In the genomic region with DNA sequence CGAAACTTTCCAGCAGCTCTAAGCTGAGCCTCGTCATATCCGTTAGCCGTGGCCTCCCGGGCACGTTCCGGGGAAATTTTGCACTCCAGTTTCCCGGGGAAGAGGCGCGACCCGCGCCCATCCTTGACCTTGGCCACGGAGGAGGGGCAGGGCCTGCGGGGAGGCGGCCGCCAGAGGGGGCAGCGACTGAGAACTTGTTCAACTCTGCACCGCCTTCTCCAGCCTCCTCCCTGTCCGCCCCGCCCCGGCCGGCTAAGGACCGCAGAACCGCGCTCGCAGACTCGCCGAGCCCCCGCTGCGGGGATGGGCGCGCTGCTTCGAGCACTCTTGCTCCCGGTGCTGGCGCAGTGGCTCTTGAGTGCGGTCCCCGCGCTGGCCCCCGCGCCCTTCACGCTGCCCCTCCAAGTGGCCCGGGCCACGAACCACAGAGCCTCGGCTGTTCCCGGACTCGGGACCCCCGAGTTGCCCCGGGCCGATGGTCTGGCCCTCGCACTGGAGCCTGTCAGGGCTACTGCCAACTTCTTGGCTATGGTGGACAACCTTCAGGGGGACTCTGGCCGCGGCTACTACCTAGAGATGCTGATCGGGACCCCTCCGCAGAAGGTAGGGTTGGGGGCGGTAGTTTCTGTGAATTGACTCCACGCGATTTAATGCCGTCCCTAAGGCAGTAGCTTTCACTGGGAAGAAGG, we compare ENCODE assay signal across 8 mouse cellular contexts. TPM values are rescaled to one million over a fixed set of nuclear protein-coding genes. Genes with fewer than 3 reads are reported as not detected.
DNase-seq lines count a peak whose midpoint lies in the region; ATAC-seq and TF ChIP-seq lines count a peak whose summit lies in the region.

A gene (plus strand): TSS at position 244 of the 689 bp plus-strand sequence.

- H3K9ac ChIP-seq in ES-Bruce4 (ENCODE audit: low read depth, poor library complexity, severe bottlenecking): peak within 1 kb of the TSS; percentile 23; the same call in 1 of the 2 replicates
- peak within 1 kb of the TSS; percentile 47 for H3K9ac ChIP-seq in lung, embryonic 15.5 days

- no peaks in the 10 kb centered on the region for H3K4me1 ChIP-seq in ES-Bruce4 (ENCODE audit: control insufficient read depth, insufficient read depth, low read length)
- no peaks in the 10 kb centered on the region for H3K4me1 ChIP-seq in bone marrow macrophage, adult 2 months (ENCODE audit: control insufficient read depth, insufficient read depth, low read length)
- peaks cover 14% of the 10 kb centered on the region for H3K4me1 ChIP-seq in lung, embryonic 15.5 days

- ATAC-seq in lung, embryonic 15.5 days (ENCODE audit: borderline replicate concordance, extremely low read depth, low FRiP score, low TSS enrichment): peak; percentile 86

- peak; percentile 46 for DNase-seq in forelimb bud, embryonic 11.5 days (ENCODE audit: low read depth, low spot score)
- DNase-seq in heart, postnatal 25 days (ENCODE audit: low spot score): peak; percentile 75
- DNase-seq in kidney, postnatal 36 days: peak; percentile 87 to 92
- peak; percentile 51 for DNase-seq in ovary, postnatal 10 days (ENCODE audit: low spot score)
- peak; percentile 68 to 82 for DNase-seq in urinary bladder, adult 18-20 months (ENCODE audit: low spot score in 2 of 2)

- peak within 1 kb of the TSS; percentile 100 for H3K4me2 ChIP-seq in lung, embryonic 15.5 days

- peak; percentile 26 for TF ChIP-seq CTCF in ES-Bruce4 (IDR thresholded peaks at IDR 0.05; ENCODE audit: low read depth, low read length)
- no peak for TF ChIP-seq CTCF in bone marrow macrophage, adult 2 months (IDR thresholded peaks at IDR 0.05; ENCODE audit: low read depth, low read length)

- no peaks in the 10 kb centered on the region for H3K9me3 ChIP-seq in ES-Bruce4 (replicated peaks; ENCODE audit: control insufficient read depth, insufficient read depth, low read length, poor library complexity, severe bottlenecking)
- H3K9me3 ChIP-seq in lung, embryonic 15.5 days: no peaks in the 10 kb centered on the region

- no peak for TF ChIP-seq POLR2A in ES-Bruce4 (IDR thresholded peaks at IDR 0.05; ENCODE audit: insufficient read depth, low read length)
- TF ChIP-seq POLR2A in bone marrow macrophage, adult 2 months (IDR thresholded peaks at IDR 0.05; ENCODE audit: borderline replicate concordance, low read depth, low read length): no peak

- no peaks in the 10 kb centered on the region for H3K36me3 ChIP-seq in ES-Bruce4 (ENCODE audit: control insufficient read depth, insufficient read depth, low read length, poor library complexity, severe bottlenecking)
- no peaks in the 10 kb centered on the region for H3K36me3 ChIP-seq in lung, embryonic 15.5 days

- WGBS in lung, embryonic 15.5 days: under 1% methylated on average over 58 of the region's 58 CpGs

- H3K4me3 ChIP-seq in ES-Bruce4 (ENCODE audit: low read depth, low read length): peak within 1 kb of the TSS; percentile 55
- peak within 1 kb of the TSS; percentile 33; the same call in 1 of the 2 replicates for H3K4me3 ChIP-seq in bone marrow macrophage, adult 2 months (ENCODE audit: insufficient read depth, low read length)
- H3K4me3 ChIP-seq in lung, embryonic 15.5 days: peak within 1 kb of the TSS; percentile 59

- H3K27me3 ChIP-seq in ES-Bruce4 (ENCODE audit: control insufficient read depth, insufficient read depth, low read length, poor library complexity, severe bottlenecking): peaks cover 2% of the 10 kb centered on the region; the same call in 1 of the 2 replicates
- peaks cover 12% of the 10 kb centered on the region; the same call in 1 of the 2 replicates for H3K27me3 ChIP-seq in lung, embryonic 15.5 days

- intact Hi-C loops in heart, postnatal 25 days (cut with DNase I): loop anchor here (5.0 kb wide), 1 partner anchor 61 kb away; no protein-coding TSS in a partner anchor

- H3K27ac ChIP-seq in ES-Bruce4 (ENCODE audit: insufficient read depth, low read length): no peak within 1 kb of the TSS
- H3K27ac ChIP-seq in bone marrow macrophage, adult 2 months (ENCODE audit: insufficient read depth, low read depth, low read length): no peak within 1 kb of the TSS
- H3K27ac ChIP-seq in lung, embryonic 15.5 days: no peak within 1 kb of the TSS

- TF ChIP-seq EP300 in ES-Bruce4 (IDR thresholded peaks at IDR 0.05; ENCODE audit: insufficient read depth, low read depth, low read length): no peak

RNA-seq across cellular contexts. Expression of the gene that starts here (rescaled TPM):
- polyA plus RNA-seq in ES-Bruce4 (2011; ENCODE audit: insufficient read depth, insufficient read length, low read depth, missing spikeins): not detected in 2 replicates
- polyA plus RNA-seq in bone marrow macrophage, adult 2 months (2012; ENCODE audit: insufficient read depth, insufficient read length, missing spikeins): not detected in 2 replicates
- total RNA-seq in heart, postnatal 25 days (2021): 10 to 100 TPM; 14.7 to 18.6 TPM
- polyA plus RNA-seq in lung, embryonic 15.5 days (2015; fragmentation: Nextera tagmentation; extraction: Ambion mirVana): 12.4 and 13.9 TPM in 2 replicates

Comparison
In these comparisons a context has a peak if more than half of its experiments do, and no peak if none do; other contexts are left out.
1. RNA of the gene that starts here (polyA plus RNA-seq): 12.4 to 13.9 TPM in lung, embryonic 15.5 days; not detected in ES-Bruce4 and not detected in bone marrow macrophage, adult 2 months; every median in the first group is over 10 times any median in the second.
2. Peak in every context shown above with its lines, with median percentiles within 50 percentile points of each other: H3K4me3 ChIP-seq and DNase-seq.